Mouse (Mus musculus) left cerebral cortex, adult 11 months (tissue): ENCODE data around the gene Prkar1a.
"Not testable (repeated sequence)": the region's sequence is repeated elsewhere in the genome, so short reads cannot be mapped to it uniquely, and the experiment has no call there.

Experiments
- DNase-seq: peaks from one replicate; pipeline ENCODE4 v3.0.0; 2022; ENCODE audit warnings: low spot score

The Prkar1a gene

DNA sequence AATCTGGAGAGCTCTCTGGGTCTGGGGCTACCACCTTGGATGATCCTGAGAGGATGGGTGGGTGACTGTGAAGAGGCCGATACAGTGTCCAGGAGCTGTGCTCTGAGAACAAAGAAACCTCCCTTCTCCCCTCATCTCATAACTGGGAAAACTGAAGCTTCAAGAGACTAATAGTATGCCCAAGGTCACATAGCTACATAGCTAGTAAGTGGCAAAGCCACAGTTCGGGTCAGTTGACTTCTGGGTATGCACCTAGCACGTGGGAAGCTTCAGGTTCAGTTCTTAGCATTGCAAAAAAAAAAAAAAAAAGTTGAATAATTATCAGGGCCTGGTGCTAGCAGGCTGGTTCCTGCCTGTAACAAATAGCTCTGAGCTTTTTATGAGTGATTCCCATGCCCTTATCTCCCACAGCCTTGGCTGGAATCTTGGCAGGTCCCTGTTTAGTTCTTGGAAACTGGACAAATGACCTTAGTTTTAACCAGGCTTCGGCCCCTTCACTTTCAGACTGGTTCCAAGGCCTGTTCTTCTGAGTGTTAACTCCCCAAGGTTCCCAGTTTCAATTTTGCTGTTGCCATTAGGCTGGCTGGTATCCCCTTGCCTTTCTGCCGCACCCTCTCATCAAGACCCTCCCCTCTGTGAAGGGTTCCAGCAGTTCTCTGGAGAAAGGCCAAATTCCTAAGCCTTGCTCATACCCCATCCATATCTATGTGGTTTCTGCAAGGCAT, 7.5 kb upstream of the Prkar1a start:
- no peak for DNase-seq

DNA sequence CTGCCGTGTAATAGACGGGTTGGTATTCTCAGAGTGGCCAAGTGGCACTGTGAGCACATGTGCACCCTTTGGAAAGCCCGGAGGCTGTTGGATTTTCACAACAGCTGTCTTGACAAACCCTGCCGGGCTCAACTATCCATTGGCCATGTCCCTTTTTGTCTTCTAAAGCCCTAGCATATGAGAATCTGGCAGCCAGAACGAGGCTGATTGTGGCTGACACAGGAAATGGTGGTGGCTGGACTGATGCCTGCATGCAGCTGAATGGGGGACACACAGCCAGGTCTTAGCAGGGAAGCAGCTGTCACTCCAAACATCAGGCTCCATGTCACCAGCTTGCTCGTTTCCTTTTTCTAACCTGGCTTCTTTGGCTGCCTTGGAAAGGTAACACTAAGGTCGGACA, 695 bp upstream of the Prkar1a start:
- DNase-seq: no peak

DNA sequence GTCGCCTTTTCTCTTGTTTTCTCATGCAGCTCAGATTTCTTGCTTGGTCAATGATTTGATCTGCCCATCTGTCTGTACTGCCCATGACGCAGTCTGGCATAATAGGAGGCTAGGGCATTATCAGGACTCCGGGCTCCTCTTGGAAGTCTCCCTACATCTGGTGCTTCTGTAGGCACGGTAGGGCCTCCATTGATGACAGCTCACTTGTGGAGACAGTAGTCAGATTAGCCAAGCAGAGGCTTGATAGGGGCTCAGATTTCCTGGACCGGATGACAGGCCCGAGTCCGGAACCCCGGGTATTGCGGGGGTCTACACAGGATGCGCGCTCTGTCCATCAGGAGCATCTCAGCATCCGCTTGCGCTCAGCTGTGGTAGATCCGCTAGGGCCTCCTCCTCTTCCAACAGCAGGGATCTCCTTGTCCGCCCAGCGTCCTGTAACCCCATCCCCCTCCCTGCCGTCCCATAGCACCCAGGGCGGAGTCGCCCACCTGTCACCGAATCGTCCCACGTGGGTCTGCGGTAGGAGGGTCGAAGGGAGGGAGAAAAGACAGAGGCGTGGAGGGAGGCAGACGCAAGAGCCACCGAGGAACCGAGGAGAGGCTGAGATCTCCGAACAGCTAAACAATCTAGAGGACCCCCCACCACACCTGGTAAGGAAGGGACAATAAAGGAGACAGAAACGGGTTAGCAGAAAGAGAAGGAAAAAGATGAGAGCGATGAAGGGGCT, 933 bp downstream of the Prkar1a start:
- peak; percentile 75 for DNase-seq

DNA sequence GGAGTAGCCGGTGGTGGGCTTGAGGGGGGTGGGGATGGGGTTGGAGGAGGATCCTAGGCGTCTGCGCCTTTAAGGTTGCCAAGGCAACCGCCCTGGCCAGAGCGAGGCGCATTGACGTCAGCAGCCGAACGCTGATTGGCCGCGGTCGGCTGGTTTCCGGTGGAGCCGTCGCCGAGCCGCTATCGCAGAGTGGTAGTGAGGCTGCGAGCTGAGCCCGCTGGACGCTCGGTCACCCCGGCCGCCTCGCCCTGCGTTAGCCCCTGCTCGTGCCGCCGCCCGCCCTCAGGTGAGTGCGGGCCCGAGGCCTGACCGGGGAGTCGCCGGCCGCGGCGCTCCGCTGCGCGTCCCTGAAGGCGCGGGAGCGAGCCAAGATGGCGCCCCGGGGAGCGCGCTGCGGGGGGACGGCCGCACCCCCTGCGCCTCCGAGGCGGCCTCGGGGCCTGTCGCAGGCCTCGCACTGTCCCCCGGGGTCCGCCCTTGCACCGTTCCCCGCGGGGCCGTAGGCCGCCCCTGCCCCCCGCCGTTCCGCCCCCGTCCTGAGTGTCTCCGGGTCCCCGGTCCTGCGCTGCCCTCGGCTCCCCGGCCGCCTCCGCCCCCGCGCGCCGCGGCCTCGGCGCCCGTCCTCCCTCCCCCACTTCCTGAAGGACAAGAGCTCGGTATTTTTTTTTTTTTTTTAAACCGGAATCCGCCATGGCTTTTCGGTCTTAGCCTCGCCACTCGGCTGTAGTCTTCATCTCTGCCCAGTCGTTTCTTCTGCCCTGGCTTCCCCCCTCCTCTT, 1.8 kb downstream of the Prkar1a start:
- peak; percentile 88 for DNase-seq

DNA sequence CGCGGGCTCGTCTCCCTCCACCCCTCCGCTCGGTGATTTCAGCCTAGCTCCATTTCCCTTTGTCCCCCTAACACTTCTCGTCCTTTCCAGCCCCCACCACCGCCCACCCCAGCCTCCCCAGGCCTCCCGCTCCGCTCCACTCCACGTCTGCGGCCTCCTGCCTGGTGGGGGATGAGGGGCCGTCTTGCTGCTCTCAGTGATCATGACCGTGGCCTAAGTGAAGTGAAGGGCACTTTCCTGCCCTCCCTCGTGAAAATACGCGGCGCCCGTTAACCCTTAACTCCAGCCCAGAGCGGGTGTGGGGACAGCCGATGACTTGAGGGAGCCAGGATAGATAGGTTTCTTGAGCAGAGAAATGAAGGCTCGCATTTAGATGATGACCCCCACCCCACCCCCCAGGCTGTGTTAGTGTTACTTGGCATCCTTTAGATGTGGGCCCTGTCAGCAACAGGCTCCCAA, 2.4 kb downstream of the Prkar1a start:
- DNase-seq: no peak

DNA sequence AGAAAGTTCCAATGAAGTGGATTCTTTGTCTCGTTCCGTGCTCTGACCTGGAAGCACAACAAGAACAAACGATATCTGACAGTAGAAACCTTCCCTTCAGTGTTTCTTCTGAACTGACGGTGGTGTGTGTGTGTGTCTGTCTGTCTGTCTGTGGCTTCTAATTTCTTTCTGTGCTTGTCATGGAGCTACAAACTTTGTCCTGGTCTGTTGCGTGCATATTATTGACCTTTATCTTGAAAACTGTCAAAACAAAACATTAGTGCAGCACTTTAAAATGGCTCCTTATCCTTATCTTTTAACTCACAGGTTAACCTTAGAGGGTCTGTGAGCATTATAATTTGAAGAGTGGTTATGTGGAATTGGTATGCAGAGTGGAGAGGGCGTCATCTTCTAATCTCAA, 3.3 kb downstream of the Prkar1a start:
- DNase-seq: no peak

DNA sequence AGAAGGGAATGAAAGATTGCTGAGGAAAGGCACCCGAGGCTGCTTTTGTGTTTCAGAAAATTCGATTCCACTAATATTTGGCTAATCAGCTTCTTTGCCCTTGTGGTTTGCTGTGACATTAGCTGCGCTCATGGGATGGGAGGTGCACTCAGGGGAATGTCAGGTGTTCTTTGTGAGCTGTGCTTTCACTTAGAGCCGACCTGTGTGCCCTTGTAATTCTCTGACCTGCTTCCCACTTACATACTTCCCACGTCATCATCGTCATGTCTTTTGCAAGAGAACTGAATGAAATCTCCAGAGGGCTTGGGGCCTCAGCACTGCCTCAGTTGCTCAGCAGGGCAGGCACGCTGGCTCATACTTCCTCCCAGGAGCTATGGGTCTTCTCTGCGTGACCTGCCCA, 4.0 kb downstream of the Prkar1a start:
- DNase-seq: no peak

DNA sequence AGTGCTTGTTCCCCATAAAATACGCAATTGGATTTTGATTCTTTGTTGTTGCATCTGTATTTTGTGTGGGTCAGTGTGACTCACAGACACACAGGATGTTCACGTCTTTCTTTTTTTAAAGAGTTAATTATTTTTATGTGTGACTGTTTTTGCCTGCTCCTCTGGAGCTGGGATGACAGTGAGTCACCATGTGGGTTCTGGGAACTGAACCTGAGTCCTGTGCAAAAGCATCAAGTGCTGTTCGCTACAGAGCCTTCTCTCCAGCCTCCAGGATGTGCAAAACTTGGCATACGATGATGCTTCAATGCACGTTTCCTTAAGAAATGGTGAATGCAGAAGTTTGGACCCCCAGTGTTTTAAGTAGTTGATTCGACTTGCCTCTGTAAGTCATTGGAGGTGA, 5.4 kb downstream of the Prkar1a start:
- no peak for DNase-seq

DNA sequence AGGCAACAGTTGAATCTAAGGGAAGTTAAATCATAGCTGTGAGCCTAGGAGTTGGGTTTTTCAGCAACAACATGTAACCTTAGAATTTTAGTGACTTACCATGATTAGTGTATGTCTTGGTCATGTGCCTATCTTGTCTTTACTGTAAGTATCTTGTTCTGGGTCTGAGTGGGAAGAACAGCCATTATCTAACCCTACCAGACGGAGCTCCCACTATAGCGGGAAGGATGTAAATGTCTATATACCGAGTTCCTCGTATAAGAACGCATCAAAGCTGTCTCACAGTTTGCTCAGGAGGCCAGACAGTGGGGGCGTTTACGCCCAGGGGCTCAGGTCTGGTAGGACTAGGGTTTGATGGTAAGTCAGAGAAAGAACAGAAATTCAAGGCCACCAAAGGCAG, 7.0 kb downstream of the Prkar1a start:
- DNase-seq: no peak

DNA sequence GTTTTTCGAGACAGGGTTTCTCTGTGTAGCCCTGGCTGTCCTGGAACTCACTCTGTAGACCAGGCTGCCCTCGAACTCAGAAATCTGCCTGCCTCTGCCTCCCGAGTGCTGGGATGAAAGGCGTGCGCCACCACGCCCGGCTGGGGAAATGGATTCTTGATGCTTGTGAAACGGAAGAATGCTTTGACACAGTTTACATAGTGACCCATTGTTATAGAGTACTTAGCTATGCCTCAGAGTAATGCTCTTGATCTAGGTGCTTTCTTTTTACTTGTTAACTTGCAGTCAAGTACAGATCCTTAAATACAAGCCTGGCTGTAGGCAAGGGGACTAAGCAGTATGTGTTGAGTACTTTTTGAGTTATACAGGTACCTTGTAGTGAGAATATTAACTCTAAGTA, 11.3 kb downstream of the Prkar1a start:
- not testable (repeated sequence) for DNase-seq

DNA sequence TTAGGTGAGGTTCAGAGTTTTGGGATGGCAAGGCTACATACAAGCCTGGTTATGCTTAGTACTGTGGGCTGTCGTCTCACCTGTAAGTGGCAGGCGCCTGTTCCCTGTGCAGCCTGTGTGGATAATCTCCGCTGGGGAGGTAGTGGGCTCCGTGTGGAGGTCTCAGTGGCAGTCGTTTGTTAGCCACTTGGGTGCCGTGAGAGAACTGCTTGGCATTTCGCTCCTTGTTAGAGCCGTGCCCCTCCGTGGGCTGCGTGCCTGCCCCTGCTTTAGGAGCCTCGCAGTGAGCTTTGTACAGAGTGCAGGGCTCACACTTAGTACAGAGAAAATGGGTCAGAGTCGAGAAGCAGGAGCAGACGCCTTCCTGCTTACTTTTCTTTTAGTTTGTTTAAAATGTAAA, 15.1 kb downstream of the Prkar1a start:
- DNase-seq: no peak

DNA sequence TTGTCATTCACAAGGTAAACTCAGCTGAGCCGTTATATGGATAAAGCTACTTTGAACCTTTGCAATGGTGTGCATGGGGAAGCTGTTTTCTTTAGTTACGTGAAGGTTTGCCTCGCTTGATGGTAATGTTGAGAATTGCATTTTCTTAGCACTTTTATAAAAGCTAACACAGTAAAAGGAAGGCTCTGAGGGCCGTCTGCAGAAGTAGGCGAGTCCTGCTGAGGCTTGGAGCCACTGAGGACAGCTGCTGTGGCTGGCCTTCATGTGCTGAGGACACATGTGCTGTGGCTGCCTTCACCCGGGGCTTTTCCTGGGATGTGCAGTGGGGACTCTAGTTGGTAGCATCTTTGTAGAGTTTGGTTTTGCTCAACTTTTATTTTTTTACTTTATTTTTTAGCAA, 16.2 kb downstream of the Prkar1a start:
- no peak for DNase-seq

DNA sequence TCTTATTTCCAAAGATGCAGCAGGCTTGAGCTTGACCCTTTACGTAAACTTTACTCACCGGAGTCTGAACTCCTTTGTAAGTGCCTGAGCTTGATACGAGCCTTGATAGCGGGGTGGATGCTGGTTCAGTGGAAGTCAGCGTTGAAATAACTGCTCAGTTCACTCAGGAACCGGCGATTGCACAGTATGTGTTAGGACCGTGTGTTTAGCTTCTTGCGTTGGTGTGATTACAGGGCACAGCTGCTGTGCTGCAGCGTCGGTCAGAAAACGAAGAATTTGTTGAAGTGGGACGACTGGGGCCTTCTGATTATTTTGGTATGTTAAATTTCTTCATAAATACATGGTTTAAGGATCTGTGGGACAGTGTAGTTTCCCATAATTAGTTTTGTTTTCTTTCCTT, 17.2 kb downstream of the Prkar1a start:
- DNase-seq: no peak

DNA sequence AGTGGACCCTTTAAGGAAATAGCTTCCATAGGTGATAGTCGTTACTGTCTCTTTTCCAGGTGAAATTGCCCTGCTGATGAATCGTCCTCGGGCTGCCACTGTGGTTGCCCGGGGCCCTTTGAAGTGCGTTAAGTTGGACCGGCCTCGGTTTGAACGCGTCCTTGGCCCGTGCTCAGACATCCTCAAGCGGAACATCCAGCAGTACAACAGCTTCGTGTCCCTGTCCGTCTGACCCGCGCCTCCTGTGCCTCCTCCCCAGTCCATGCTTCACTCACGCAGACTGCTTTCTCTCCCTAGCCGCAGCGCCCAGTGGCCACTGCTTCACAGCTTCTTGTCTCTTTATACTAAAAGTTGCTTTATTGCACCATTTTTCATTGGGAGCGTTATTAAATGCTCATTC, 18.2 kb downstream of the Prkar1a start:
- no peak for DNase-seq

DNA sequence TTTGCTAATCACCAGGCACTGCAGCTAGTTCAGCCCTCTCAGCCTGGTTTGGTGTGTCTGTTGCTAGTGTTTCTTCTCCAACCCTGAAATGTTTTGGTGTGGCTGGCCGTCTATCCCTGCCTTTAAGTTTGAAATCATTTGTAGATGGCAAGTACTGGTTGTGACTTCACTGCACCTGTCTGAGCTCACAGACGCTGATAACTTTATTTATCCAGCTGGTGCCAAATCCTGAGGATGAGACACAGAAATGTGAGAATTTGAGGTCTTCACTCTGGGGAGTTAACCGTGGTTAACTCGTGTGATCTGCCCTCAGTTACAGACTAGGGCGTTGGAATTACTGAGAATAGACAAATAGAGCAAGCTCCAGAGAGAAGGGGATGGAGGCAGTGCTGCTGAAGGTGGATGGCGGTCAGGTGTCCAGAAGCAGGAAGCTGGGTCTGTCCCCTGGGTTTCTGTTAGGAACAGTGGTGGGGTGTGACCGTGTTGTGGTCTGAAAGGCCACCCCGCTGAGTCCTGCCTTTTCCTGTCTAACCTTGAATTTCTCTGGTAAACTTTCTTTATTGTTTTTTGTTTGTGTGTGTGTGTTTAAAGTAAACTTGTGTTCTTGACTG, 19.0 kb downstream of the Prkar1a start:
- DNase-seq: no peak

DNA sequence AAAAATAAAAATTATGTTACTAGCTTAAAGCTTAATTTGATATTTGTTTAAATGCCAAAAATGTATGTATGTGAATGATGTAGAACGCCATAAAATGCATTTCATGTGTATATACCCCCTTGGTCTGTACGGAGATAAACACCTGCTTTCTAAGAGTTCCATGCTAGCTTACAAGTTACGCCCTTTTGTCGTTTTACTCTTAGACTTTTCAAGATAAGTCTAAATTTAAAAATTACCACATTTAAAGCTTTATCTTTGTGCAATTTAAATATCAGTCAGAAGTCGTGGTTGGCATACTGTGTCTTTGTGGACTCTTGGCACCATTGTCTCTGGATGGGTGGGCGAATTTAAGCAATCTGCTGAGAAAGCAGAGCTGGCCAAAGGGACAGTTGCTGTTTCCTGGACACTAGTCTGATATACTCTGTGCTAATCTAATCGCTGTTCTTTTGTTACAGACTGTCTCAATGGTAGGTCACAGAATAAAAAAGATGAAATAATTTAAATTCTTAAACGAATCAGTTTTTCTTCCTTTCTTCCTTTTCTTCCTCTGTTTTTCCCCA, 20.0 kb downstream of the Prkar1a start:
- no peak for DNase-seq

DNA sequence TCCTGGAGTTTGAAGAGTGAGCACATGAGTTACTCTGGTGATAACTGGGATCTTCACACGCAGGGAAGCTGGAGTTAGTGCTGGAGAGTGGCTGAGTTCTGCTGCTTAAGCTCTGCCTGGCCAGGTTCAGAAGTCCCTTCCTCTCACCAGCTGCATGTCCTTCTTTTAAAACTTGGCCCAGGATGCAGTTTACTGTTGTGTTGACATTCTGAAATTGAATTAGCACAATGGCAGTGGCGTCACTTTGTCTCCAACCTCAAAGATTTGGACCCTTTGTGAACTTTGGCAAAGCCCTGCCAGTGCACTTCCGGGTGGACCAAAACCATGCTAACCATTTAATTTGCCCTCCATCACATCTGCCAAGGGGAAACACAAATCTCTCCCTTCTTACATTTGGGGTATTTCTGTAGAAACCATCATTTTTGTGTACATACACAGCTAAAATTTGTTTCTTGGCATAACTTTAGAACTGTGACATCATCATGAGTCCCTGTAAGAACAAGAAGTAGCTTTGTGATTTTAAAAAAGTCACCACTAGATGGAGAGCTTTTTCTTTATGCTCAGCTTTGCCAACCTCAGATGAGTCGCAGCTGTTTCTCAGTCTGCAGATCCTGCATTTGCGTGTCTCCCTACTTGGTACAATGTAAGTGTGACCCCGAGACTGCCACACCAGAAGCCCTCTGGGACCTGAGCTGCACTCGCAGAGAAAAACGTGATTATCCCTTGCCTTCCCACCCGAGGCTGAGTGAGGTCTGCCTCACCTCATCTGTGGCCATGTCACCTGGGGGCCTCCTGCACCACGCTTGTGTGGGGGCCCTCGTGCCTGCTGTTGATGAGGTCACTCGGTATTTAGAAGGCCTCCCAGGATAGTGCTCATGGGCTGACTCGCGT, 21.1 kb downstream of the Prkar1a start:
- DNase-seq: no peak

DNA sequence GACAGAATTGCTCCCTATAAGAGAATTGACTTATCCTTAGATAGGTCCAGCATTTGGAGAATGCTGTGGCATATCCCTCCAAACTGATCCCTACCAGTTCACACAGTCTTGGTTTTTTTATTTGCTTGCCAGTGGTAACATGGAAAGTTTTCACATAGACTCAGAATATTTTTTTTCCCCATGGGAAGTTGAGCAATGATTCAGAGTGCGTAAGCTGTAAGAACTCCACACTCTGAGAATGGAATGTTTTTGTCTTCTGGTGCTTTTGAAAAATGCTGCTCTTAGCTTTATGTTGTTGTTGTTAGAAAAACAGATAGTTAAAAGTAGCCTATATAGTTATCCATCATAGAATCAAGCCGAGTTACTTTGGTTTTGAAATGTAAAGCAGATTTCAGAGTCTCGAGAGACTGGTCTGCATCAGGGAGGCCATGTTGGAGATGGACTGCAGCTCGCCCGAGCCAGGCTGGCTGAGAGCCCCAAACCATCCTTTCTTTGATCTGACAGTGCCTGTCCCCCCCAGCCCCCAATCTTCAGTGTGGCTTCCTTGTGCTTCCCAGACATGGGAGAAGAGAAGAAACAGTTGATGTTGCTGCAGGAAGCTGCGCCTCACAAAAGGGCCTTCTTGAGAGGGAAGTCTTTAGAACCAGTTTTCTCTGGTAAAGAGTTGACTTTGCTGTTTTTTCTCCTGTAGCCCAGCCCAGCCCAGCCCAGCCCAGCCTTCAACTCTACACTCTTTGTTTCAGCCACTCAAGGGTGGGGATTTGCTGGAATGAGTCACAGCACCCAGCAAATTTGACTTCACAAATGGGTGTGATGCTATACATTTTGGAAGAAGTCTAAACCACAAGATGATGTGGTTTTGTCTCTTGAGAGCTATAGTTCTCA, 22.2 kb downstream of the Prkar1a start:
- DNase-seq: no peak

DNA sequence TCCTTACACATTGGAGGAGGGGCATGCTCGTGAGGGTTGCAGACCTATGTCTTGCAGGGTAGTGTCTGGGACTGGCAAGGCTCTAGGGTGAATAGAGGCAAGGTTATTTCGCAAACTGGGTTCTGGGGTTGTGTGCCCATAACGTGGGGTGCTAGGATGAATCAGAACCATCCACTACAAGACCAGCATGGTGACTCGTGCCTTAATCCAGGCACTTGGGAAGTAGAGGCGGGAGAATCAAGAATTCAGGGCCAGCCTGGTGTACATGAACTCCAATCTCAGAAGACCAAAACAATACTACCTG, 22.8 kb downstream of the Prkar1a start:
- DNase-seq: no peak

DNA sequence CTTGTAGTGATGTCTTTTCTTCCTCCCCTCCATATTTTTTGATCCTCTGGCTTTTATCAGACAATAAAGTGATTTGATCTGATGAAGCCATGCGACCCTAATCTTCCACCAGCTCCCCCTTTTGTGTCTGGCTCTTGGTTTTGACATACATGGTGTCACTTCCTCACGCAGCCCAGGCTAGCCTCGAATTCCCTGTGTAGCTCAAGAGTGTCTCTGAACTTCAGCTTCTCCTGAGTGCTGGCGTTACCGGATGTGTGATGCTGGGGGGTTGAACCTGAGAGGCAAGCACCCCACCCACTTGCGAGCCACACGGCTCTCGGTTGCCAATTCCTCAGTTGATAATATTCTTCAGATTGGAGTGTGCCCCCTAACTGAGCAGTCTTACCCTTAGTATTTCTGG, 23.2 kb downstream of the Prkar1a start:
- no peak for DNase-seq
